Mouse (Mus musculus): ENCODE measurements at regions not wholly inside any gene's neighbourhood (a gene's known extent, or its start where the extent isn't known, plus 50 kb on each side); places are given as distances from the start of the nearest gene placed in this dataset.

GRCm38 (mm10) chr4:68416046-68416445, 538.2 kb downstream of the Brinp1 start:
- TF ChIP-seq POLR2A (IDR thresholded peaks at IDR 0.05; ENCODE audit: insufficient read depth, low read depth, low read length), result no peak
- no peak for TF ChIP-seq CTCF (IDR thresholded peaks at IDR 0.05; ENCODE audit: insufficient read depth, low read depth, low read length)
